Mouse (Mus musculus) mature B cell (primary cell): ENCODE results near the gene Cep250.

Source experiments
- in situ Hi-C: fragments of 300-500 bp; cut with MboI; formaldehyde crosslinking; loops from 2 replicates; pipeline ENCODE4 v1.14.3; 2019

The Cep250 gene

GRCm38 (mm10) chr2:155962991-155963390, 6.7 kb downstream of the Cep250 start:
- in situ Hi-C loops = no loop called here

- in situ Hi-C loops = no loop called here
Observed at GRCm38 (mm10) chr2:155973348-155973747, 17.1 kb downstream of the Cep250 start.

- in situ Hi-C loops = no loop called here
Observed at GRCm38 (mm10) chr2:155974087-155974731, 18.0 kb downstream of the Cep250 start.

GRCm38 (mm10) chr2:155979328-155979991, 23.2 kb downstream of the Cep250 start:
- in situ Hi-C loops = no loop called here

- in situ Hi-C loops = no loop called here
Observed at GRCm38 (mm10) chr2:155985776-155986175, 29.5 kb downstream of the Cep250 start.

GRCm38 (mm10) chr2:155987131-155987530, 30.9 kb downstream of the Cep250 start:
- in situ Hi-C loops = no loop called here

GRCm38 (mm10) chr2:155989085-155989484, 32.8 kb downstream of the Cep250 start:
- in situ Hi-C loops = no loop called here

GRCm38 (mm10) chr2:155991151-155991550, 34.9 kb downstream of the Cep250 start:
- in situ Hi-C loops = no loop called here

GRCm38 (mm10) chr2:155991863-155992321, 35.6 kb downstream of the Cep250 start:
- in situ Hi-C loops = no loop called here

GRCm38 (mm10) chr2:156005393-156005792, 49.1 kb downstream of the Cep250 start:
- in situ Hi-C loops = no loop called here

GRCm38 (mm10) chr2:156007888-156008532, 51.8 kb downstream of the Cep250 start, which contains the start of the genes 6430550D23Rik and Ergic3:
6430550D23Rik (minus strand) TSS chr2:156007977.
Ergic3 (plus strand) TSS chr2:156008045.
- in situ Hi-C loops = no loop called here

GRCm38 (mm10) chr2:156018106-156018505, 61.8 kb downstream of the Cep250 start:
- in situ Hi-C loops = no loop called here

GRCm38 (mm10) chr2:156021219-156021618, 65.0 kb downstream of the Cep250 start:
- in situ Hi-C loops = no loop called here

- in situ Hi-C loops = no loop called here
Observed at GRCm38 (mm10) chr2:156021765-156022164, 65.5 kb downstream of the Cep250 start.

GRCm38 (mm10) chr2:156025482-156025881, 69.2 kb downstream of the Cep250 start:
- in situ Hi-C loops = no loop called here

- in situ Hi-C loops = no loop called here
Observed at GRCm38 (mm10) chr2:156039390-156039789, 83.1 kb downstream of the Cep250 start.

- in situ Hi-C loops = no loop called here
Observed at GRCm38 (mm10) chr2:156042903-156043302, 86.6 kb downstream of the Cep250 start.

- in situ Hi-C loops = no loop called here
Observed at GRCm38 (mm10) chr2:156047929-156048328, 91.7 kb downstream of the Cep250 start.
